Mouse (Mus musculus) heart, embryonic 12.5 days (tissue): ENCODE results near the gene Bod1l. TPM values are rescaled to one million over a fixed set of nuclear protein-coding genes. Genes with fewer than 3 reads are reported as not detected.
A peak's percentile ranks its signal among the peaks of the same experiment; 100 is the strongest.

ENCODE experiments used
- ATAC-seq: fragments of 200-750 bp; cut with Nextera tagmentation; 2 replicates; pipeline ENCODE4 v1.8.0; 2017; ENCODE audit warnings: moderate TSS enrichment, moderate library complexity; ENCODE audit not compliant: insufficient number of reproducible peaks, low FRiP score
- H3K27ac ChIP-seq: fragments of 300-500 bp; sonication (generic); 2 replicates; pipeline ENCODE4 v1.5.1; 2016; ENCODE audit warnings: mild to moderate bottlenecking, moderate library complexity; ENCODE audit not compliant: poor library complexity, severe bottlenecking
- H3K27me3 ChIP-seq: fragments of 300-500 bp; sonication (generic); replicated peaks from 2 replicates; pipeline ENCODE4 v1.6.1; 2016; ENCODE audit warnings: mild to moderate bottlenecking, moderate library complexity
- H3K36me3 ChIP-seq: fragments of 300-500 bp; sonication (generic); 2 replicates; pipeline ENCODE4 v1.6.1; 2016; ENCODE audit warnings: mild to moderate bottlenecking, moderate library complexity
- H3K4me1 ChIP-seq: fragments of 300-500 bp; sonication (generic); replicated peaks from 2 replicates; pipeline ENCODE4 v1.6.1; 2016; ENCODE audit warnings: mild to moderate bottlenecking
- H3K4me2 ChIP-seq: fragments of 300-500 bp; sonication (generic); 2 replicates; pipeline ENCODE4 v1.6.1; 2016; ENCODE audit warnings: mild to moderate bottlenecking, moderate library complexity
- H3K4me3 ChIP-seq: fragments of 300-500 bp; sonication (generic); 2 replicates; pipeline ENCODE4 v1.5.1; 2016; ENCODE audit warnings: mild to moderate bottlenecking
- H3K9ac ChIP-seq: fragments of 300-500 bp; sonication (generic); 2 replicates; pipeline ENCODE4 v1.6.1; 2016; ENCODE audit warnings: mild to moderate bottlenecking, moderate library complexity
- H3K9me3 ChIP-seq: fragments of 300-500 bp; sonication (generic); replicated peaks from 2 replicates; pipeline ENCODE4 v1.6.1; 2016; ENCODE audit warnings: mild to moderate bottlenecking, moderate library complexity
- WGBS: fragments of 180-500 bp; shearing (Covaris S2); methylation state at CpG from one replicate; pipeline ENCODE4 v1.1.7; 2016; 5-methylcytosine and 5-hydroxymethylcytosine counted together
- polyA plus RNA-seq: library from polyadenylated mRNA; unstranded; fragments of >200 nt; fragmentation: Nextera tagmentation; extraction: Ambion mirVana; gene quantifications from 2 replicates; pipeline ENCODE4 v1.2.1, GENCODE M21; 2016

Gene Bod1l
- 15.9 and 17.4 TPM in 2 replicates for polyA plus RNA-seq

DNA sequence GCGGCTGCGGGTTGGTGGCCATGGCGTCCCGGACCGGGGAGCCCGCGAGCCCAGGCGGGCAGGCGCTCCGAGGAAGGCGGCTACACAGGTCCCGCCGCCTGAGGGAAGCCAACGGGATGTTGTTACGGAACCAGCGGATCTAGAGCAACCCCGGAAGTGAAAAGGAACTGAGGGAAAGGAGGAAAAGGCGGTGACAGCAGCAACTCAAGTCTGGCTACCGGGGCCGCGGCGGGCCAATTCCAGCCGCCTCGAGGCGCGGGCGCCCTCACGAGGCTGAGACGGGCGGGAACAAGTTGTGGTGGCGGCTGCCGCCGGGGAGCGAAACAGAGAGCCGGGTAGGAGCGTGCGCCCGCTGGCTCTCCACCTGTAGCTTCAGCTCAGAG is at the start of gene Bod1l:
Gene Bod1l (minus strand): TSS at position 169 of the 383 bp plus-strand sequence.
- Histone ChIP-seq H3K4me1 (peaks cover 18% of the 10 kb centered on the region), H3K27ac (peak within 1 kb of the TSS; percentile 26; the same call in 1 of the 2 replicates), H3K27me3 (no peaks in the 10 kb centered on the region), H3K4me3 (peak within 1 kb of the TSS; percentile 92), H3K36me3 (peaks cover 3% of the 10 kb centered on the region; the same call in 1 of the 2 replicates), H3K4me2 (peak within 1 kb of the TSS; percentile 91), H3K9me3 (no peaks in the 10 kb centered on the region), H3K9ac (peak within 1 kb of the TSS; percentile 95)
- peak; percentile 94 for ATAC-seq
- WGBS, result under 1% methylated on average over 38 of the region's 38 CpGs

DNA sequence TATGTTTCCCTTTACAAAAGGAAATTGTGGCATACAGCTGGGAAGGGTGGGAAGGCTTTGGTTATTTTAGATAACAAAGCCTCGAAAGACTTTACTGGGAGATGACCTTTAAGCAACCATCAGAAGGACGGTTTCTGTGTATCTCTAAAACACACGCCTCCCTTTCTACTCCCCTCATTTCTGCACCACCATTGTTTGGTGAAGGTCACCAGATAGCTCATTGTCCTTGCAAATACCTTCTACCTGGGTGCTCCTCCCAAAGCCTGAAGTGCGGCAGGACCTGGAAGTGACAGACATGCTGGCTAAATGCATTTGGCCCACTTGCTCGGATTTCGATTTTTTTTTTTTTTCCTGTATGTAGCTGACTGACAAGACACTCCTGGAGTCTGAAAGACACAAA is 49.2 kb upstream of the Bod1l start:
- ATAC-seq, result no peak
- 51% methylated on average over 6 of the region's 6 CpGs for WGBS
- no peaks in the 10 kb centered on the region for H3K9me3 ChIP-seq

DNA sequence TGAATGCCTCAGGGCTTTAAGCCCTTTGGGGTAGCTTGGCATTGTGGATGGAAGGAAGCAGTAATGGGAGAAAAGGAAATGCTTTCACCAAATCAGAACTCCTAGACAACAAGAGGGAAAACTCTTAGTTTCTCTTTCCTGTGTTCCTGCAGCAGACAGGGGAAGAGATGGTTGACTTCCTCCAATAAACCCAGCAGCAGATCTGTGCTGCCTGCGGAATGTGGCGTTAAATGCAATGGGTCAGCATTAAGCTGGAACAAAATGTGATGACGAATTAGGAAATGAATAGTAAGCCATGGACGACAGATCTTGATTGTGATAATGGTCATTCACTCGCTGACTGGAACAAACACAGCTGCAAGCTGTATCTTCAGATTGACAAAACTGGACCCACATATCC is 46.8 kb upstream of the Bod1l start:
- H3K4me1 ChIP-seq, result no peaks in the 10 kb centered on the region
- no peak overlapping the region for H3K4me3 ChIP-seq
- H3K9me3 ChIP-seq, result no peaks in the 10 kb centered on the region
- H3K36me3 ChIP-seq, result no peaks in the 10 kb centered on the region
- H3K27me3 ChIP-seq, result no peaks in the 10 kb centered on the region
- H3K27ac ChIP-seq, result no peak overlapping the region
- no peak overlapping the region for H3K9ac ChIP-seq
- ATAC-seq, result no peak
- no peak overlapping the region for H3K4me2 ChIP-seq
- WGBS, result 63% methylated on average over 5 of the region's 5 CpGs

More for the DNA sequence above, 49.2 kb upstream of the Bod1l start:
- Histone ChIP-seq H3K27me3 (no peaks in the 10 kb centered on the region), H3K4me3 (no peak overlapping the region), H3K4me2 (no peak overlapping the region), H3K27ac (no peak overlapping the region), H3K9ac (no peak overlapping the region), H3K4me1 (no peaks in the 10 kb centered on the region), H3K36me3 (no peaks in the 10 kb centered on the region)

DNA sequence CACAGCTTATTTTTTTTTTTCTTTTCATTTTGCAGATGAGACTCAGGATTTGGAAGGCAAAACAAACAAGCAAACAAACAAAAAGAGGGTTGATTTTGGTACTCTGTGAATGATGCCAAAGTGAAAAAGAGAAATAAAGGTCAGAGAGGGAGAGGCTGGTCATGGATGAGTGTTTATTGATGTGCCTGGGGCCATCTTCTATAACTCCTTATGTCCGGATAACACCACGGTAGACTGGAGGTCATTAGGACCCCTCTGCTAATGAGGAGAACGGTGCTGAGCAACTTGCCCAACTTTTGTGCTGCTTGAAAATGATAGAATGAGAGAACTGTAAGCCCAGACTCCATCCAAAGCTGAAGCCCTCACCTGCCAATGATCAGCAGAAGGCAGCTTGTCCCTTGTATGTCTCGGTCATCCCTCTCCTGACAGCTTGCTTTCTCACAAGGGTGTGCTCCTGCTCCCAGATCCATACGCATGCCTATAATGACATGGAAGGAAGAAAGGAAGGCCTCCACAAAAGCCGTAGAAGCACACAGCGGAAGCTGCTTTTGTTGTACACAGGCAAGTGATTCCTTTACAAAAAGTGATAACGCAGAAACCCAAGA is 45.2 kb upstream of the Bod1l start:
- no peaks in the 10 kb centered on the region for H3K27me3 ChIP-seq
- H3K9me3 ChIP-seq, result no peaks in the 10 kb centered on the region
- H3K36me3 ChIP-seq, result no peaks in the 10 kb centered on the region
- WGBS, result 83% methylated on average over 8 of the region's 8 CpGs
- no peak overlapping the region for H3K27ac ChIP-seq
- H3K4me2 ChIP-seq, result no peak overlapping the region
- H3K9ac ChIP-seq, result no peak overlapping the region
- no peak for ATAC-seq
- H3K4me3 ChIP-seq, result no peak overlapping the region
- H3K4me1 ChIP-seq, result no peaks in the 10 kb centered on the region

DNA sequence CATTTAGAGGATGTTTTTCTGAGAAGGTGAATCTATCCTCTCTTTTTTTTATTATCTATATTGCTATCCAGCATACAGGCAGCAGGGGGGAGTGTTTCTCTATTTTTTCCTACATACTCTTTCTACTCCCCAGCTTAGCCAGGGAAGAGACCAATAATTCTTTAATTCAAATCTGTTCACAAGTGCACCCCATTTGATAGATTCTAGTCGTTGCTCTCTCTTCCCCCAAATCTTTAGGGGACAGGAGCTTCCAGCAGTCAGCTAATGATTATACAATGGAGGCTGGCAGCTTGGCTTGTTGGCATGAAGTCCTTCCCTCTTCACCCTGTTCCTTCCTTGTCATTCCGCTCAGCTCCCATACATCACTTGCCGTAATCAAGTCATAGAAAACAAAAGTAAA is 44.7 kb upstream of the Bod1l start:
- Histone ChIP-seq H3K4me2 (no peak overlapping the region), H3K4me3 (no peak overlapping the region), H3K36me3 (no peaks in the 10 kb centered on the region), H3K9me3 (no peaks in the 10 kb centered on the region), H3K27me3 (no peaks in the 10 kb centered on the region; the same call in 1 of the 2 replicates), H3K9ac (no peak overlapping the region), H3K4me1 (no peaks in the 10 kb centered on the region), H3K27ac (no peak overlapping the region)
- ATAC-seq, result no peak
- WGBS, result 63% methylated on average over 3 of the region's 3 CpGs

DNA sequence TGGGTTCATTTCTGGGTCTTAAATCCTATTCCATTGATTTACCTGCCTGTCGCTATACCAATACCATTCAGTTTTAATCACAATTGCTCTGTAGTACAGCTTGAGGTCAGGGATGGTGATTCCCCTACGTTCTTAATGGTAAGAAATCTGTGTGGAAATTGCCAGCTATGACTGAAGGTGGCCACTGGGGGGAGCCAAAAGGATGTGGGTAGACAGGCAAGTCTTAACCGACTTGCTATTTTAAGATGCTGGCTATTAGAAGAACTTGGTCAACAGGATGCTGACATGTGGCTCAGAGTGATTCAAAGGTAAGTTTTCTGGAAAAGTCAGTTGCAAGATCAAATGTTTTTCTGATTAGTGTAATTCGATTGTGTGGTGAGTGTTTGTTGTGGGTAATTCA is 43.6 kb upstream of the Bod1l start:
- 12% methylated on average over 4 of the region's 4 CpGs for WGBS
- no peaks in the 10 kb centered on the region for H3K9me3 ChIP-seq
- no peaks in the 10 kb centered on the region for H3K36me3 ChIP-seq
- H3K27me3 ChIP-seq, result no peaks in the 10 kb centered on the region; the same call in 1 of the 2 replicates
- no peak overlapping the region for H3K27ac ChIP-seq
- no peak for ATAC-seq
- no peaks in the 10 kb centered on the region for H3K4me1 ChIP-seq
- no peak overlapping the region for H3K4me2 ChIP-seq
- H3K4me3 ChIP-seq, result no peak overlapping the region
- no peak overlapping the region for H3K9ac ChIP-seq

DNA sequence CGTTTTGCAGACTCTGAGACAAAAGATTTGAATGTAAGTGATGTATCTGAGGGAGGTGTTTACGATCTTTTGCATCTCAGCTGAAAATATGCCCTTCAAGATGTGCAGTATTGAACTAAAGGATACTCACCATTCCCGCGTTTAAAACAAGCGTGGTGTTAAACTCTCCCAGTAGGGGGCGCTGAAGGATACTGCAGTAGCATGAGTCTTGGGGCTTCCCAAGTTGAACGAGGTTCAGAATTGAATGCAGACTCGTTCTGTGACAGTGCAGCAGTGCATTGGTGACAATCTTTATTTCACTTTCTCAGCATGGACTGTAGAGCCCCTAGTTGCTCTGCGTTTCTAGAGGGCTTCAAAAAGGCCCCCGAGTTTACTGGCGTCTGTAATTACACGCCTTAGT is 40.4 kb upstream of the Bod1l start:
- H3K9me3 ChIP-seq, result no peaks in the 10 kb centered on the region
- H3K27ac ChIP-seq, result no peak overlapping the region
- ATAC-seq, result no peak
- no peaks in the 10 kb centered on the region; the same call in 1 of the 2 replicates for H3K27me3 ChIP-seq
- no peaks in the 10 kb centered on the region for H3K4me1 ChIP-seq
- H3K9ac ChIP-seq, result no peak overlapping the region
- H3K4me3 ChIP-seq, result no peak overlapping the region
- WGBS, result 16% methylated on average over 12 of the region's 12 CpGs
- no peak overlapping the region for H3K4me2 ChIP-seq
- no peaks in the 10 kb centered on the region for H3K36me3 ChIP-seq

DNA sequence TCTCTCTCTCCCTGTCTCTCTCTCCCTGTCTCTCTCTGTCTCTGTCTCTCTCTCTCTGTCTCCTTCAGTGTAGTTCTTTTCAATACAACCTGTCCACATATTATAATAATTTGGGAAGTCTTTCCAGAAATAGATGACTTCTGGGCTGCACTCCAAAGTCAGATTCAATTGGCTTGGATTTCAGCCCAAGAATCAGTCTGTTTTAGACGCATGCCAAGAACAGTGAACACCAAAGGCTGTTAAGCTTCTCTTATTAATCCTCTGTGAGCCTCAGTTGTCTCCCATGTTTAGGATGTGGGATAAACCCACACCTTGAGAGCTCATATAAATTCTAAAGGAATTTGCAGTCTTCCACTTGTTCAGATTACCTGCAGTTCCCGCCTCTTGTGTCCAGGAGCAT is 27.0 kb upstream of the Bod1l start:
- Histone ChIP-seq H3K27ac (no peak overlapping the region), H3K4me2 (no peak overlapping the region), H3K36me3 (no peaks in the 10 kb centered on the region), H3K27me3 (no peaks in the 10 kb centered on the region), H3K4me3 (no peak overlapping the region), H3K9ac (no peak overlapping the region), H3K4me1 (no peaks in the 10 kb centered on the region), H3K9me3 (peaks cover 11% of the 10 kb centered on the region)
- 78% methylated on average over 2 of the region's 2 CpGs for WGBS
- ATAC-seq, result no peak

DNA sequence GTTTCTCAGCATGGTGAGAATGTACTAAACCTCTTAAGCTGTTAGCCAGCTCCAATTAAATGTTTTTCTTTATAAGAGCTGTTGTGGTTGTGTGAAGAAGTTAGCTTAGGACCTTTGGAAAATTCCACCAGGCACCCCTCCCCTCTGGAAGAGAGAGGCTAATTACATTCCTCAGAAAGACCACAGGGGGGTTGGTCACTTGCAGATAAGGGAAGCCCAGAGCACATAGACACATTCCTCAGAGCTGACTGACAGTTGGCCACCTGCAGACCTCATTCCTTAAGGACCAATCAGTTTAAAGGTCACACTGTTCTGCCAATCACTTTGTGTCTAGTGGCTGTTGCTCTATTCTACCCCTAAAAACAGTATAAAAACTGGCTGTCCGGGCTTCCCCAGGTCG is 11.7 kb upstream of the Bod1l start:
- WGBS, result 79% methylated on average over 2 of the region's 2 CpGs
- H3K9ac ChIP-seq, result no peak overlapping the region
- H3K27me3 ChIP-seq, result no peaks in the 10 kb centered on the region

DNA sequence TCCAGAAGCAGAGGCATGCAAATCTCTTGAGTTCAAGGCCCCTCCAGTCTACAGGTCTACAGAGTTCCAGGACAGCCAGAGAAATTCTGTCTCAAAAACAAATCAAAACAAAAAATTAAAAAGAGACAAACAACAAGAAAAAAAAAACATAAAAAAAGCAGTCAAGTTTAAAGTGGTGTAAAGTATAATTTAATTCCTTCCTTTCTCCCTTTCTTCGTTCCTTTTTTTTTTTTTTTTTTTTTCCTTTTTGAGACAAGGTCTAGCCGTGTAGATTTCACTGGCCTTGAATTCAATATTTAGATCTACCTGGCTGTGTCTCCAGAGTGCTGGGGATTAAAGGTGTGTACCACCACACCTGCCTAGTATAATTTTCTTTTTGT is 1.4 kb upstream of the Bod1l start:
- Histone ChIP-seq H3K9ac (no peak overlapping the region), H3K27me3 (no peaks in the 10 kb centered on the region), H3K27ac (no peak overlapping the region), H3K4me3 (peak overlapping the region; percentile 92), H3K4me1 (peaks cover 18% of the 10 kb centered on the region), H3K4me2 (peak overlapping the region; percentile 91), H3K9me3 (no peaks in the 10 kb centered on the region), H3K36me3 (peaks cover 3% of the 10 kb centered on the region; the same call in 1 of the 2 replicates)
- no peak for ATAC-seq
- 61% methylated on average over 2 of the region's 2 CpGs for WGBS

More for the DNA sequence above, 11.7 kb upstream of the Bod1l start:
- no peaks in the 10 kb centered on the region for H3K4me1 ChIP-seq
- H3K4me3 ChIP-seq, result no peak overlapping the region
- H3K36me3 ChIP-seq, result no peaks in the 10 kb centered on the region
- H3K9me3 ChIP-seq, result peaks cover 6% of the 10 kb centered on the region; the same call in 1 of the 2 replicates
- no peak overlapping the region for H3K4me2 ChIP-seq
- no peak for ATAC-seq
- no peak overlapping the region for H3K27ac ChIP-seq

DNA sequence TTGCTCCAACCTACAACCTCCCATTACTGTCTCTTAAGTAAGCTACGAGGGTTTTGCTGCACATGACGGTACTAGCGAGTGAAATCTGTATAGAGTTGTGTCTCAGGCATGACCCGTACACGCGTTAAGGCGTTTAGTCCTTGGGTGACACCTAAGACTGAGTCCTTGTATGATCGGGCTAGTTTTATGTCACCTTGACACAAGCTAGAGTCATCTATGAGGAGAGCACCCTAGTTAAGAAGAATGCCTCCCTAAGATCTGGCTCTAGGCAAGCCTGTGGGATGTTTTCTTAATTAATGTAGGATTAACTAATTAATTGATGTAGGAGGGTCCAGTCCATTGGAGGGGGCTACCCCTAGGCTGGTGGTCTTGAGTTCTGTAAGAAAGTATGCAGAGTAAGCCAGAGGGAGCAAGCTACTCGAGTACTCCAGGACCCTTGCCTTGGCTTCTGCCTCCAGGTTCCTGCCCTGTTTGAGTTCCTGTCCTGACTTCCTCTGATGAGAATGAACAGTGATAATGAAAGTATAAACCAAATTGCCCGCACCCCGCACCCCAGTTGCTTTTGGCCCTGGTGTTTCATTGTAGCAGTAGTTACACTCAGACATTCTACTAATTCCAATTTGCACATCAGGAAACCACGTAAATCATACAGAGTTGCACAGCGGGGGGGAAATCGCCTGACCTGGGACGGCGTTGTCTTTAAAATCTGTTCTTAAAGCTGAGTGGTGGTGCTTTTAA is 874 bp upstream of the Bod1l start:
- Histone ChIP-seq H3K9me3 (no peaks in the 10 kb centered on the region), H3K27ac (no peak overlapping the region), H3K4me3 (peak overlapping the region; percentile 92), H3K9ac (peak overlapping the region; percentile 62), H3K4me2 (peak overlapping the region; percentile 91), H3K4me1 (peaks cover 18% of the 10 kb centered on the region), H3K27me3 (no peaks in the 10 kb centered on the region), H3K36me3 (peaks cover 3% of the 10 kb centered on the region; the same call in 1 of the 2 replicates)
- ATAC-seq, result 0 out of 2 replicates have a peak, but pooled peaks have one; percentile 43
- 24% methylated on average over 16 of the region's 16 CpGs for whole genome bisulfite sequencing
